Mouse (Mus musculus): ENCODE measurements around the gene Olfr1111.
"Not testable (repeated sequence)": the region's sequence is repeated elsewhere in the genome, so short reads cannot be mapped to it uniquely, and the experiment has no call there.

The Olfr1111 gene

DNA sequence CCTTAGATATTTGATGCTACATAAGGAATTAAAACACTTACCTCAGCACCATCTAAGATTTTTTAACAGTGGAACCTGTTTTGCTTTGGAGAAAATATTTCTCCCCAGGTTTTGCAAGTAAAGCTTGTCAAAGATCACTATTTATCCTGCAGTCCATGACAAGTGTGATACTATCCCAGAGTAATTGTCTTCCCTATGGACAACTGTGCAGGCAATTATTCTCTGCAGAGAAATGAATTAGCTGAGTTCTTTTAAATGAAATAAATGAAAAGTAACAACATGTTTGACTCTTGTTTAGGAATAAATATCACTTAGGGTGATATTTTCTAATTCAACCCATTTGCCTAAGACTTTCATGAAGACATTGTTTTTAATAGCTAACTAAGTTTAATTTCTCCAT lies at the start of gene Olfr1111:
Gene Olfr1111 (minus strand): TSS at position 101 of the 400 bp plus-strand sequence.
- no peak for DNase-seq (ENCODE audit: low read depth)

- no peak for DNase-seq (ENCODE audit: low read depth)
Observed at GRCm38 (mm10) chr2:87187498-87187897, 35.1 kb upstream of the Olfr1111 start, which contains the start of gene Olfr1112. Gene Olfr1112 (plus strand): TSS chr2:87187798.

GRCm38 (mm10) chr2:87167731-87168130 lies 15.3 kb upstream of the Olfr1111 start:
- not testable (repeated sequence) for DNase-seq (ENCODE audit: low read depth)

DNA sequence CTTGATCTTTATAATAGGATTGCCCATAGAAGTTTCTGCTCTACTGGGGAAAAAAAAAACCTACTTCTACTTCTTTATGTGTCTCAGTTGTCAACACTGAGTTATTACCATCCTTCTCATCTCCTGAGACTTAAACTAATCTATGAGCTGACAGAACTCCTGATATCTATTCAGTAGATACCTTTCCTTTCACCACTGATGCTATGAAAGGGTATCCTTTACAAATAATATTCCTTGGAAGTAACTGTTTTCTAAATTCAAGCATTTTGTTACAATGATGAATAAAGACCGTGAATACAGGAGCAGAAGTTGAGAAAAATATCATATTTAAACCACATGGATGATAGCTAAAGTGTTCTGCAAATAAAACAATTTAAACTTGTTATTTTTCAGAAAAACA lies 12.2 kb downstream of the Olfr1111 start, which contains the start of gene Olfr1110:
Gene Olfr1110 (minus strand): TSS at position 101 of the 400 bp plus-strand sequence.
- DNase-seq (ENCODE audit: low read depth) = no peak

DNA sequence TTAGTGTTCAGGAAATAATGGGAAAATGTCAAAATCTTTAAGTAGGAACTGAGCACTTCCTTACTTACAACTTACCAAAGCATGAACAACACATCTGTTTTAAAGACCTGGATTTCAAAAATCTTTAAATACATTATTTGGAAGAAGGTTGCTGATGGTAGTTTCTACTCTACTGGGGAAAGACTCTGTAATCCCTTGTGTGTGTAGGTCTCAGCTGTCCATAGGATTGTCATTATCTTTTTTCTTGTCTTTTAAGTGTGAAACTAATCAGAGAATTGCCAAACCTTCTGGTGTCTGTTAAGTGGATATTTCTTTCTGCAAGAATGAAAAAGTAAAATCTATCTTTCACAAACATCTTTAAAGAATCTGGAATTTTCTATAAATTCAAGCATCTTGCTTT lies 38.0 kb downstream of the Olfr1111 start, which contains the start of gene Olfr259:
Gene Olfr259 (minus strand): TSS at position 101 of the 400 bp plus-strand sequence.
- no peak for DNase-seq (ENCODE audit: low read depth)

All from naive thymus-derived CD4-positive, alpha-beta T cell, adult 2 months (primary cell).